Mouse (Mus musculus) CD4-positive, CD25-positive, alpha-beta regulatory T cell, adult 4 months (primary cell): ENCODE data around the gene Srrm3. TPM values are rescaled to one million over a fixed set of nuclear protein-coding genes. Genes with fewer than 3 reads are reported as not detected.

ENCODE experiments used
- ATAC-seq: one replicate; pipeline ENCODE4 v1.8.0; 2017
- polyA plus RNA-seq, 2 experiments: library from polyadenylated mRNA; unstranded; fragments of 100-300 nt; shearing (Covaris generic); gene quantifications; one replicate each; pipeline ENCODE4 v1.2.1; 2017

Gene Srrm3
- polyA plus RNA-seq, 2 experiments from 2014 or later: not detected

DNA sequence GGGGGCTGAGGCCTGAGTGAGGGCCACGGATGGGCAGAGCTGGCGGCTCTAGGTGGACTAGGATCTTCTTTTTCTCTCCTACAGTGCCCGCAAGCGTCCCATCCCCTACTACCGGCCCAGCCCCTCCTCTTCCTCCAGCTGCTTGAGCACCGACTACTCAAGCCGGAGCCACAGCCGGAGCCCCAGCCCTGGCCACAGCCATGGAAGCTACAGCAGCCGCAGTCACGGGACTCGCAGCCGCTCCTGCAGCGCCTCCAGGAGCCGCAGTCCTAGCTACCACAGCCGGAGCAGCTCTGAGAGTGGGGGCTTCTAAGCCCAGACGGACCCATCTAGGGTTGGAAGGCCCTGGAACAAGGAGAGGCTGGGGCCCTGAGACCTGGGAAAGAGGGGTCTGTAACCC is 66.3 kb downstream of the Srrm3 start:
- ATAC-seq: peak; percentile 25

DNA sequence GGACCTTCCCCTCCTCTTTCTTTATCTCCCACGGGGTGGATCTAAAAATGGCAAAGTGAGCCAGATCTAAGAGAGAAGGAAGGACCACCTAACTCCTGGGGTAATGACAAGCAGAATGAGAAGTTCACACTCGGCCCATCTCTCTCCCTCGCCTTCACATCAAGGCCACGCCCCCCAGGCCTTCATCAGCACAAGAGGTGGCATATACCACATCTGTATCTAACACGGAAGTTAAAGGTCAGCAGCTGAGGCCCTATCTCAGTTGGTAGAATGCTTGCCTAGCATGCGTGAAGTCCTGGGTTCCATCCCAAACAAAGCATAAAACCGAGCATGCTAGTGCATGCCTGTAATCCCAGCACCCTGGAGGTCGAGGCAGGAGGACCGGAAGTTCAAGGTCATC is 67.1 kb downstream of the Srrm3 start:
- peak; percentile 72 for ATAC-seq

DNA sequence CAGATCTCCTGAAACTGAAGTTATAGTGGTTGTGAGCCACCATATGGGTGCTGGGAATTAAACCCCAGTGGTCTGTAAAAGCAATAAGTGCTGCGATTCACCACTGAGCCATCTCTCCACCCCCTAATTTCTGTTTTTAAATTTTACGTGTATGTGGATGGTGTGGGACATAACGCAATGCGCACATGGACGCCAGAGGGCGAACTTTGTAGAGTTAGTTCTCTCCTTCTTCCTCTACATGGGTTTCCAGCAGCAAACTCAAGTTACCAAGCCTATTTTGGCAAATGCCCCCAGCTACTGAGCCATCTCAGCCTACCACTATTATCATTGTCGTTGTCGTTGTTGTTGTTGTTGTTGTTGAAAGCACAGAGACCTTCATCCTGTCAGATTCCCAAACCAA is 70.5 kb downstream of the Srrm3 start:
- peak; percentile 56 for ATAC-seq

DNA sequence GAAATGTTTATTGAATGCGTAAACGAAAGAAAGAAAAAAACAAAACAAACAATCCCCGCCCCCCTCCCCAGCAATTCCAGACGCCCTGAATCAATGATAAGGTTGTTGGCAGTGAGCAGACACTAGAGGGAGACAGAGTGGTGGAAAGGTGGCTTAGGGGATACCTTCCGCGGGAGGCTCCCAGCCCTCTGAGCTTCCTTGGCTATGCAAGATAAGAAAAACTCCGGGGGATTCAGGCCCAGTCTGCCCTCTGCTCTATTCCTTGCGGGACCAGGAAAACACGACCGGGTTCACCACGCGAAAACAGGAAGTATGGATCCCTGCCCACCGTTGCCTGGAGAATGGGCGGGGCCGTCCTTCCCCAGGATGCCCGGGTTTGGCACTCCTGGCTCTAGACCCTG is 71.1 kb downstream of the Srrm3 start:
- peak; percentile 58 for ATAC-seq

DNA sequence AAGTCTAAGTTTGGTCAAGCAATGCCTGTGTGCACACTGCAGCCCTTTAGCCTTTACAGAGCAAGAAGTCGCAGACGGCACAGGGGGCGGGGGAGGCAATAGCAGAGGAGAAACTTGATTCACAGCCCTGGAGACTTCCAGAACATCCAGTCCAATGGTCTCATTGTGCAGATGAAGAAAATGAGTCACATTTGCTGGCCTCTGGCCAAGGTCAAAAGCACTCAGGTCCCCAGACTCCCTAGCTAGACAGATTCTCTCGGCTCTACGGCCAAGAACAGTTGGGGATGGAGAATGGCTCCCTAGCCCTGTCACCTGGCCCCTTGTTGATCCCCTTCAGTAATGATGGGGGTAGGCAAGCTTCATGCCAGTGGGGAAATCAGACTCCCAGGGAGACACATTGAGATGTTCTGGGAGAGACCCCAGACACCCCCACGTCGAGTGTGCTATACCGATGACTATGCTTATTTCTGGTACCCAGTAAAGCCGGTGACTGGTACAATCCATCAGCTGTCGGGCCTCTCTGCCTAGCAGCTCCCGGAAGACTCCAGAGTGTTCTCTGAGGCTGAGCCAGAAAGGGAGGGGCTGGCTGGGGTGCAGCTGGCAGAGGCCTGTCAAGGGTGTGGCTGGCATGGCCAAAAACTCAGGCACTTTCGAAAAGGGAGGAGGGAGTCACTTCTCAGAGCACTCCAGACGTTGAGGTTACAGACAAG is 72.9 kb downstream of the Srrm3 start:
- ATAC-seq: no peak

DNA sequence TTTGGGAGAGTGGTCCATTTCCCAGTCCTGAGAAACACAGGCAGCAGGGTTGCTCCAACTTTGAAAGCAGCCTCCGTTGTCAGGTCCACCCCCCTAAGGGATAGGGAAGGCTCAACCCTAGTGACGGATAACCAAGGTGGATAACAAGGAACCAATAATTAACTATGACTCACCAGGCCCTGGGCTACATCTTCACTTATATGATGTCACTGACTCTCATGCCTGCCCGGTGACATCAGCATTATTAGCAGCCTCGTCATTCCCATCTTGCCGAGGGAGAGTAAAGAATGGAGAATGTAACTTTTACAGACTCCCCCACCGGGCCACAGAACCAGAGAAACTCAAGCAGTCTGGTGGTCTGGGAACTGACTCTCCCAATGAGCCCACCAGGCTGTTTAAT is 78.0 kb downstream of the Srrm3 start:
- no peak for ATAC-seq

DNA sequence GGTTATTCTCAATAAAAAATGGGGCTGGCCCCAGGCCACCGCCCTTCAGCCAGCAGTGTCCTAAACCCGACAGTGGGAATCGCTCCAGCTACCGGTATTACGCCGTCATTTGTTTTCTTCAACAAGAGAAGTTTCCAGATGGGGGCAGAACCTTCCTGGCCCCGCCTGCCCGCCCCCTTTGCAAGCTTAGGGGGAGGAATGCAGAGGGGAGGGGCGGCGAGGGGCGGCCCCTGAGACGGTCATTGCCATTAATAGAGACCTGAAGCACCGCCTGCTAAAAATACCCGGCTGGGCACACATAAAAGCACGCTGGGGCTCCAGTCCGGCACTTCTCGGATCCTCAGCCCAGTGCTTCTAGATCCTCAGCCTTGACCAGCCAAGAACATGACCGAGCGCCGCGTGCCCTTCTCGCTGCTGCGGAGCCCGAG is 81.0 kb downstream of the Srrm3 start, which contains the start of gene Hspb1:
TSS of gene Hspb1 (plus strand) at position 245 of the 428 bp plus-strand sequence.
- peak; percentile 45 for ATAC-seq

DNA sequence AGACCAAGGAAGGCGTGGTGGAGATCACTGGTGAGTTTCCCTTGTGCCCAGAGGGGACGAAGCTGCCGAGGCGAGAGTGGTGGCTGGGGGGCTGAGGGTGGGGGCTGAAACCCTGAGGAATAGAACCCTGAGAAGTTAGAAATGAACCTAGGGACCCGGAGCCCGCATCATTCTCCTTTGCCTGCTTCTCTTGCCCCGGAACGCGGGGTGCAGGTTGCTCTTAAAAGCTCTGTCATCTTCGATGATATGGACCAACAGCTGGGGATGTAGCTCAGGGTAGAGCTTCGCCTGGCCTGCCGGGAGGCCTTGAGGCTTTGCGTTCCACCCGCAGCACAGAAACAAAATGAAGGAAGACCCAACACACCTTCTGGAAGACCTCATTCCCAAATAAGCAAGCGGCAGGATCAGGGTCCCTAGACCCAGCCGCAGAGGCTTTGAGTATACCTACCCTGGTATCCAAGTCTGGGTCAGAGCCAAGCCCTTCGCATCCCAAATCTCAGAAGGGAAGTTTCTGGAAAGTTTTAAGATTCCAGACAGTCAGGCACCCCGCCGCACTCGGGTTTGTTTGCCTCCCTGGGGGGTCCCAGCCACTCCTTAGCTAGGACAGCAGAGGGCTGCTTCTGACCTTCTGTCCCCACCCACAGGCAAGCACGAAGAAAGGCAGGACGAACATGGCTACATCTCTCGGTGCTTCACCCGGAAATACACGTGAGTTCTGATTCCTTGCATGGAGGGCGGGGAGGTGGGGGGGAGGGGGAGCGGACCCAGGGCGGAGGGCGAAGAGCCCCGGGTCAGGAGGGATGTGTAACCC is 81.9 kb downstream of the Srrm3 start:
- no peak for ATAC-seq

DNA sequence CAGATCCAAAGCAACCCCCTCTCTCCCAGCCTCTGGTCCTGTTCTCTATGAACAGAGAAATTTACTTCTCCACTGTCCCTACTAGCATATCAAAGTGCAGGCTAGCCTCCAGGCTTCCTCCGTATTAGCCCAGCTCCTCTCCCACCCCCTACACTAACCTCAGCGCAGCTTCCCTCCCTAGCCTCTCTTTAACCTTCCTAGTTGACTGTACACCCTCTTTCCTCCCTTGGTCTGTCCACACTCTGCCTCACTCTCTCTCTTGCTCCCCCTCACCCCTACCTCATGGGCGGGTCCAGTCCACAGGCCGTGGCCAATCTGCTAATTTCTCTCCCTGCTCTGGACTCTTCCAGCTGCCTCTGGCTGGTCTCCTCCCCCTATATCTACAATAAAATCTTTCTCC is 83.6 kb downstream of the Srrm3 start:
- no peak for ATAC-seq

DNA sequence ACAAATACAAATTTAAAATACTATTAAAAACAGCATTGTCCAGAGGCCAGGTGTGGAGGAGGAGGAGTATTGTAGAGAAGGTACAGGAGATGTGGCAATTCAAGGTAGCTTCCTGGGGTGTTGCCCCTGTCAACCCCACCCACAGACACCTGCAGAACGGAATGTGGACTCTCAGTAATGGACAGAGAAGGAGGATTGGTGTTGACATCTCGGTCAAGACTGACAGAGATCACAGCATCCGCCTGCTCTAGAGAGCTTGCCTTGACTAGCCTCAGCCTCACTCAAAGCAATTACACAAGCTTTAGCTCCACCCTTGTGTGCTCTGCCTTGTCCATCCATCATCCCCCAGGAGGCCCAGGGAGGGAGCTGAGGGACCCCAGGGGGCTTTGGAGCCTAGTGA is 84.2 kb downstream of the Srrm3 start:
- no peak for ATAC-seq

DNA sequence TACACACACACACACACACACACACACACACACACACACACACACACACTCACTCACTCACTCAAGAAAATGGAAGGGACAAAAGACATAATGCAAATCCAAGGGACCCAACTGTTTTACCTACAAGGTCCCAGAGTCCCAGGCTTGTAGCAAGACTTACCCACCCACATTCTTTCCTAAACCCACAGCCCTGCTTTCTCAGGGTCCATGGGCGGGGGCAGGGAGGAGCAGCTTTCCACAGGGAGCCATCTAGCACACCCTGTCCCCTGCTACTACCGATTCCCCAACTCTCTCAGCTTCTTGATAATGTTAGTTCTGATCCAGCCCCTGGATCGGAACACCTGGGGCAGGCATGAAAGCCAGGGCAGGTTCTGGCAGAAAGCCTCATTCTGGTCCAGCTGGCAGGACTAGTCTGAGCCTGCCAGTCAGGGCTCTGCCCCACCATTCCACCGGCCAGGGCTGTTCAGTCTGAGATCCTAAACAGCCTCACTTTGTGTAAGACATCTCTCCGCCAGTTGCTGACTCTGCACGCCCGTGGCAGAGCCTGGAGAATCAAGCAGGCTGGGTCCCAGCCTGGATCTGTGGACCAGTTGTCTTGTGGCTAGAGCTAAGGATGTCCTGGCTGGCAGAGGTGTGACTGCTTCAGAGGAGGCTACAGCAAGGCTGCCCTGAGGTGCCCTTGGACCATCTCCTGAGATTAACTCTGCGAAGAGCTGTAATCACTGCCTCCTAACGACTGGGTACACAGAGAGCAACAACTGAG is 86.1 kb downstream of the Srrm3 start:
- no peak for ATAC-seq

DNA sequence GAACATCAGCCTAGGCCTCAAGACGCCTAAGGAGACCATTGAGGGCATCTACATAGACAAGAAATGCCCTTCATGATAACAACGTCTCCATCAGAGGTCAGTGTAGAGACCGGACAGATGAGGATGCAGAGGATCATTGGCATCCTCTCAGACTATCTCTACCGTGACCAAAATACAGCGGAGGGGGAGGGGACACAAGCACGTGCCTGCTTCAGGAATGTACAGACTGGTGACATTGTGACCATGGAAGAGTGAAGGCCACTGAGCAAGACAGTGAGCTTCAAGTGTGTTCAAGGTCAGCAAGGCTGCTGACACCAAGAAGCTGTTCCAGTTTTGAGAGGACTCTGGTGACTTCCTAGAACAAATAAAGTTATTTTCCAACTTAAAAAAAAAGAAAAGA is 88.3 kb downstream of the Srrm3 start:
- ATAC-seq: no peak

DNA sequence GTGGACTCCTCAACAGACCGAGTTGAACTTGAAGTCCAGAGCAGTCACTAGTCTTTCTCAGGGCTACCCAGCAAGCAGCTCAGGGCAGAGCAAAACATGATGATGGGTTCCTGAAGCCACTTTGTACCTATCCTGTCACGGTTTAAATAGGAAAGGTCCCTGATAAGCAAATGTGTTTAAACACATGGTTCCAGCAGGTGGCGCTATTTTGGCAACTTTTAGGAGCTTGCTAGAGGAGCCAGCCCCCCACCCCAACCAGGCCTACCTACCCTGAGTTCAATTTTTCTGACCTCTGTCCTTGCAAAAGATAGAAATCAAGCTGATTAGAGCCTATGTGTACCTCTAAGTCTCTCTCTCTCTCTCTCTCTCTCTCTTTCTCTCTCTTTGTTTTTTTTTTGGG is 91.3 kb downstream of the Srrm3 start:
- no peak for ATAC-seq

DNA sequence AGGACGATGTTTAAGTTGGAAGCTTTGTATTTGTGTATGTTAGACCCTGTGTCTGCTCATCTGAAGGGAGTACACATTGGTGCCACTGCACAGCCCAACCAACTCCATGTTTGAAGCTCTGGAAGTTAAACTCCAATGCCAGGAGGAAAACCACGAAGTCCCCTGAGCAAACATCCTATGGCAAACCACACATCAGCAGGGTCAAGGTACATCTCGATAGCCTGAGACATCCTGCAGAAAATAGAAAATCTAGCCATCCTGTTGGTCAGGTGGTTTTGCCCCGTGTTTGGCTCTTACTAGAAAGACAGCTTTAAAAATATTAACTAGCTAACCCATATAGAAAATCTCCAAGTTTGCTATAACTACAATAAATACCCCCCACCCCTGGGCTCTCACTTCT is 92.3 kb downstream of the Srrm3 start:
- ATAC-seq: no peak

DNA sequence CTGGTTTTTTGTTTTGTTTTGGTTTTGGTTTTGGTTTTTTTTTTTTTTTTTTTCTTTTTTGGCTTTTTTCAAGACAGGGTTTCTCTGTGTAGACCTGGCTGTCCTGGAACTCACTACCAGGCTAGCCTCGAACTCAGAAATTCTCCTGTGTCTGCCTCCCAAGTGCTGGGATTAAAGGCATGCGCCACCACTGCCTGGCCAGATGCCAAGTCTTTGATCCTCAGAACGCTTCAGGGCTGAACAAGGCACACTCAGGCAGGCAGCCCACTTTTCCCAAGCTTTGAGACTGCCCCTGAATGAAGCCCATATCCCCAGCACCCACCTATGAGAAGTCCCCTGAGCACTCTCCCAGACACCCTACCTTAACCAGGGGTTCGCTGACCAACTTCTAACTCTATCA is 93.1 kb downstream of the Srrm3 start:
- ATAC-seq: no peak

DNA sequence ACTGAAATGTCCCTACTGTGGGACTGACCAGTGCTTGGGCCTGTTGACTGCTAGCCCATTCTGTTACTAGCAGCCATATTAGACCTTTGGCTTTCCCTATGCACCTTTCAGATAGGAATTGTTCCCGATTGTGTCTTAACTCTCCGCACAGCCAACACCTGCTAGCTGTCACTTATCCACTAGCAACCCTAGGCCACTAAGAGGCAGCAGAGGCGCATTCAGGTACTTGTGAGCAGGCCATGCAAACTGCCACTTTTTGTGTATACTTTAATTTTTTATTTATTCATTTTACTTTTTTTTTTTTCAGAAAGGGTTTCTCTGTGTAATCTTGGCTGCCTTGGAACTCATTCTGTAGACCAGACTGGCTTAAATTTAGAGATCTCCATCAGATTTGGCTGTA is 94.0 kb downstream of the Srrm3 start:
- ATAC-seq: no peak

DNA sequence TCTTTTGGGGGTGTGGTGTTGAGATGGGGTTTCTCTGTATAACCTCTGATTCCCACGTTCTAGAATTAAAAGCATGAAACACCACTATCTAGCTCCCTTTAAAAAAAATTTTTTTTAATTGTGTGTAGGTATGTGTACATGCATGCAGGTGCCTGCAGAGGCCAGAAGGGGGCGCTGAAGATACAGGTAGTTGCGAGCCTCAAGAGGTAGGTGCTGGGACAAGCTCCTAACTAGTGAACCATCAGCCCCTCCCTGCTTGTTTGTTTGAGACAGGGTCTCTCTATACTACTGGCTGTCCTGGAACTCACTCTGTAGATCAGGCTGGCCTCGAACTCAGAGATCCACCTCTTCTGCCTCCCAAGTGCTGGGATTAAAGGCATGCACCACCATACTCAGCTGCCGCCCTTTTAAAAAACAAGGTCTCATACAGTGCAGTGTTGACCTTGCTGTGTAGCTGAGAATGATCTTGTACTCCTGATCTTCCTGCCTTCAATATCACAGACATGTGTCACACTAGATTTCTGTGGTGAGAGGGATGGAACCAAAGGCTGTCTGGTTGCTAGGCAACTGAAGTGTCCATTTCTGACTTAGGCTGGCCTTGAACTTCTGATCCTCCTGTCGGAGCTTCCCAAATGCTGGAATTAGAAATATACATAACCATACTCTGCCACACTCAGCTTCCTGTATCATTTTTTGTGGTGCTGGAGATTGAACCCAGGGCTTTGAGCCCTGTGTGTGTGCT is 94.8 kb downstream of the Srrm3 start:
- ATAC-seq: no peak

DNA sequence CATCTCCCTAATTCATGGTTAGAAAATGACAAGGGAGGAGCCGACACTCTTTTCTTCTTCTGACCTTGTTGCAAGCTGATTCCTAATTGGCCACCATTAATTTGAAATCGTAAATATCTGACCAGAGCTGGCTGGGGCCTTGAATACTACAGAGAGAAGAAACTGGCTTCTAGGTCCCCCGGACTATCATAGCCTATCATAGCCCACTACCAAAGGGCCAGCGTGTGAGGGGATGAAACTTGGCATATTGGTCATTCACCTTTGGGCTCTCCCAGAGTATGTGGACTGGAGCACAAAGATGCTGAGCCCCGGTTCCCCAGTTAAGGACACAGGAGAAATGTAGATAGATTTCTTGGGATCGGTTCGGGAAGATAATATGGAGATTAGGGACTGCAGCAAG is 96.4 kb downstream of the Srrm3 start:
- no peak for ATAC-seq

DNA sequence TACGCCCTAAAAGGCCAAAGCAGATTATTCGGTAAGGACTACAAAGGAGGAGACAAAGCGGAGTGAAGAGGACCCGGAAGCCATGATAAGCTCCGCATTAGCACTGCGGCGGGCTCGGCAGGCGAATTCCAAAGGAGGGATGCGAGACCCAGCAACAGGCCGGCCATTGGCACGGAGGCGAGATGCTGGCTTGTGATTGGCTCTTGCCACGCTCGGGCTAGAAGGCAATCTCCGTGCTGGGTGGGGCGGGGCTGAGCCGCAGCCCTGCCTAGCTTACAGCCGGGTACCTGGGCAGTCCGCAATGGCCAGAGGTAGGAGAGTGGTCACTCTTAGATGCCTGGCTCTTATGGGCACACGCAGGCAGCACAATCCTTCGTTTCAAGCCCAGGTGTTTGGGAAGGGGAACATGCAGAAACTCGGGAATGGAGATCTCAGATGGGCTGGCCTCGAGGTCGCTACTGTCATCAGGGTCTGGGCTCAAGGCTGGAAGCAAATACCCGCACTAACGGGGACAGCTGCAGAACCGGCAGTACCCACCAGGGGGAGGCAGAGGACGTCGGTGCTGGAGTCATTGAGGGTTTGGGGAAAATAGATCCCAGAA is 97.0 kb downstream of the Srrm3 start:
- ATAC-seq: peak; percentile 62

DNA sequence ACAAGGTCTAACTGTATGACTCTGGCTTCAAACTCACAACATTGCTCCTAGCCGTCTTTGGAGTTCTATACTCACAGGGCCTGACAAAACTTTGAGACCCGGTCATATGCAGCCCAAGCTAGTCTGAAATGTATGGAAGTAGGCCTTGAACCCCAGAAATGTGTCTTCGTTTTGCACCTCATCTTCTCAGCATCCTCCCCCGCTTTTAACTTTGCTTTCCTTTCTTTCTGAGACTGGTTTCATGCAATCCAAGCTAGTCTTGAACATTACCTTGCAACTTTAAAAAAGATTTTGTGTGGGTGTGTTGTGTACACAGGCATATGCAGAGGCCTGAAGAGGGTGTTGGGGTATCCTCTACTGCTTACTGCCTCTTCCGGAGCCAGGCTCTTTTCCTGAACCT is 97.6 kb downstream of the Srrm3 start:
- ATAC-seq: no peak

DNA sequence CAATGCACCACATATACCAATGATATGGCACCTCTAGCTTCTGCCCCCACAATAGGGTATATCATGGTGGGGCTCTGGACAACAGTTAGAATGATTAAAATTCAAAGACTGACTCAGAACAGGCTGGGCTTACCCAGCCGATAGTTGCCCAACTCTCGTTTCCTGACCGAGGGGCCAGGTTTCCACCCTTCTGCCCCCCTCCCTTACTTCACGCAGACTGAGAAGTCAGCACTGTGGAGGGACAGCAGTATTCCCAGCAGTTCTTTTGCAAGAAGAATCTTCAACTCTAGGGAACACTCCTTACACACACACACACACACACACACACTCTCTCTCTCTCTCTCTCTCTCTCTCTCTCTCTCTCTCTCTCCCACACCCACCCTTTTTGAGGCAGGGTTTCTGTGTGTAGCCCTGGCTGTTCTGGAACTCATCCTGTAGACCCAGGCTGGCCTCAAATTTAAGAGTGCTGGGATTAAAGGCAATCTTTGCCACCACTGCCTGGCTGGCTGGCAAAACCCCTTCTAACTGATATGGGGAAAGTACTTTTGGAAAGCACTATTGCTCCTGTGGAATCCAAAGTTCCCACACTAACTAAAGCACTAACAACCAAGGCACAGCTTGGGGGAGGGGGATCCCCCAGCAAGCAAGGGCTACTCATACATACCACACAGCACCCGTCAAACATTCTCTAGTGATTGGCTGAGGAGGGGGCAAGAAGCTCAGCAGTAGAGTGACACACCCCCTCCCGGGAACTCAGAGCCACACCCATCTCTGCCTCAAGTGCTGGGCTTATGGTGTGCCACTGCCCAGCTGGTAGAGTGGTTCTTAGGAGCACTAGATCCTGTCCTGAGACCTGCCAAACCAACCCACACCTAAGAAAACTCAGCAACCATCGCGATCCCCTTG is 98.9 kb downstream of the Srrm3 start:
- no peak for ATAC-seq
